Mouse (Mus musculus) heart, adult 8-10 months (tissue): ENCODE measurements at regions not wholly inside any gene's neighbourhood (a gene's known extent, or its start where the extent isn't known, plus 50 kb on each side); places are given as distances from the start of the nearest gene placed in this dataset.

ENCODE experiments used
- DNase-seq: peaks from one replicate; pipeline ENCODE4 v3.0.0; 2022; ENCODE audit warnings: low spot score

- DNase-seq: no peak
These were observed 189.0 kb upstream of the Sash1 start for GRCm38 (mm10) chr10:9074916-9075315.

DNA sequence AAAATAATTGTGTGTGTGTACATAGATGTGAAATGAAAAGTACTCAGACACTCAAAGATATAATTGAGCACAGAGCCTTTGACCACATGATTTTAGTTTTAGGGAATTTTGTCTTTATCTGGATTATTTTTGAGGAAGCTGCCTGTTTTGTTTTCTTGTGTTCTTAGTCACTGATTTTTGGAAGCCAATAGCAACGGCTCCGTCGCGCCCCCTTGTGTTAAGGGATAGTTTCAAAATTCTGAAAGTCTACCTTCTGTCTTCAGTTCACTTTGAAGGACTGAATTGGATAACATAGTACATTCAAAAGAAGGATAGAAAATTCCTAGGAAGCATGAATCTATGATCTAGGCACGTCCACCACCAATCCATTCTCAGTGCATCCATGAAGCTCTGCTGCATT lies 185.8 kb upstream of the Sash1 start:
- peak; percentile 24 for DNase-seq

- DNase-seq: no peak
These were observed 183.8 kb upstream of the Sash1 start for GRCm38 (mm10) chr10:9069608-9070190.

GRCm38 (mm10) chr10:9066566-9066965 lies 180.7 kb upstream of the Sash1 start:
- no peak for DNase-seq

GRCm38 (mm10) chr10:9061979-9062378 lies 176.1 kb upstream of the Sash1 start:
- DNase-seq: no peak

- DNase-seq: no peak
These were observed 169.4 kb upstream of the Sash1 start for GRCm38 (mm10) chr10:9055274-9055673.

DNA sequence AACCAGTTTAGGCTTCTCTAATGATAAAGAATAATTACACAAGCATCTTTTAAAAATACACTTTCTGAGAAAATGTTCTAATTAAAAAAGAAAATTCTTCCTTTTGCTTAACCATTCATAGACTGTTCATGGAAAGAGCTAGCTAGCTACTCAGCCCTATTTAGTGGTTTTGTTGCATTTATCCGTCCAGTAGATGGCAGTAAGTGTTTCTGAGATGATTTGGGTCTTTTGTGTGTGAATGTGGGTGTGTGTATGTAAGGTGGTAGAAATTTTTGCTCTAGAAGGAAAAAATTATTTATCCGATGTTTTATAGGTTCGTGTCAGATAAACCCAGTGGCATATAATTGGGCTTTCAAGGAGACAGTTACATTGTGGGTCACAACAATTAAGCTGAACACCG lies 167.5 kb upstream of the Sash1 start:
- DNase-seq: peak; percentile 13

- DNase-seq: no peak
These were observed 161.5 kb upstream of the Sash1 start for GRCm38 (mm10) chr10:9047341-9047740.

DNA sequence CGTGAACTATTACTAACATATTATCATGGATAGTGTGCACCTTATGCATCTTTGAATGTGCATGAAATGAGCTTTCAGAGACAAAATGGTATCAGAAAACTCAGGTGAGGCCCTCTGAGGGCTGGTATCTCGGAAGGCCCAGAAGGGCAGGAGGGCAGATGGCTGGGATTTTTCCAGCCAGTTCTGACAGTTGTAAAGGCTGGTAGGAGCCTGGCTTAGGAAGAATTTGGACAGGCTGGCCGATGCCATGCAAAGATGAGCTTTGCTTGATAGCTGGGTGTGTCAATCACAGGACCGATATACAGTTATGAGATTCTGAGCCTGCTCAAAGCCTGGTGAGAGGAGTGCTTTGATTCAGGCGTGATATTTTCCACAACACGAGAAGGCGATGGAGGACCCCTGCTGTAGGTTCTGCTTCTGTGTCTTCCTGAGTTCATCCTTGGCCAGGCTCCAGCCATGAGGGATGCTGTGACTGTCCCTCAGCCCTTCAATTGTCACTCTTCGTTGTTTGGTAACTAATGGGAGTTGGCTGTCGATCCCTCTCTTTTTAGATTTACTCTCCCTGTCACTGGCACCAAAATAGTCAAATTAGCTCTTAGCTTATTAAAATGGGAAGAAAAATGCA lies 159.0 kb upstream of the Sash1 start:
- DNase-seq: no peak

- no peak for DNase-seq
These were observed 157.6 kb upstream of the Sash1 start for GRCm38 (mm10) chr10:9043507-9043906.

GRCm38 (mm10) chr10:9030486-9030885 lies 144.6 kb upstream of the Sash1 start:
- DNase-seq: no peak

DNA sequence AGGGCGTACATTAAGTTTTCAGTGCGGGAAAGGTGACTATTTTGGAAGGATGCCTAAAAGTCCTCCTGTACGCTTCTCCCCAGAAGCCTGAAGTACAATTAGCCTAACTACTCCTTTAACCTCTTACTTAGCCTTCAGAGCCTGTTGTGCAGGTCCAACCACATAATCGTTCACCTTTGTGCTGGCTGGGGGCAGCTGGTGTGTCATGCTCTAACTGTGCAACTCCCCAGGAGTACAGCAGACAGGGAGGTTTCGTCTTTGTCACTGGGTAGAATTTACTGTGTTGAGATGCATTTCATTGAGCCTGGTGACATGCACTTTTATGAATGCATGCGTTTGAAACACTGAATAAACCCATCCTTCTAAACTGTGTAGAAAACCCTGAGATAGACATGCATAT lies 143.6 kb upstream of the Sash1 start:
- no peak for DNase-seq

GRCm38 (mm10) chr10:9027070-9027807 lies 141.4 kb upstream of the Sash1 start:
- no peak for DNase-seq

DNA sequence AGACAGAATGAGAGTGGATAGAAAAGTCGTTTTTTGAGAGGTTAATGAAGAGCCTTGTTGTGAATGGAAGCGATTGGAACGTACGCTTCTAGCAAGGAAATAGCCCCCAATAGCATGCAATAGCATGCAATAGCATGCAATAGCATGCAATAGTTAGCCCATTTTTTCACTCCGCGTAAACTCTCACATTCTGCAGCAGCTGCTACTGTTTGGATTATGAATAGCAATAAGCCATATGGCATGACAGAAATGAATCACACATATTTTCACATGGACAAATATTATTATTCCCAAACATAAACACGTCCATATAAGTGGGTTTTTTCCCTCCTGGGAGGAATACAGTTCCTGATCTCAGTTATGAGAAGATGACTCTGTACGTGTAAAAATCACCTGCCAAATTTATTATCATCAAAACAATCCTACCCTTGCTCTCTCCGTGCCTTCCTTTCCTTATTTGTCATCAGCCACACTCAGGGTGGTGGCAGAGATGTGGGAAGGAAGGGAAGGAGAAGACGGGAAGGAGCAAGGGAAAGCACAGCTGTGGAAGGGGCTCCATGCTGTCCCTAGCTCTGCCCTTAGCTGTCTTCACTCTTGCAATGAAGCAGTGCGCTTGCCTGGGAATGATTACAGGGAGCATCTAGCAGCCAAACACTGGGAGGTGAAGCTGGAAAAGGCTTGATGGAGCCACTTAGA lies 129.1 kb upstream of the Sash1 start:
- no peak for DNase-seq

- DNase-seq: no peak
These were observed 127.7 kb upstream of the Sash1 start for GRCm38 (mm10) chr10:9013549-9013925.

DNA sequence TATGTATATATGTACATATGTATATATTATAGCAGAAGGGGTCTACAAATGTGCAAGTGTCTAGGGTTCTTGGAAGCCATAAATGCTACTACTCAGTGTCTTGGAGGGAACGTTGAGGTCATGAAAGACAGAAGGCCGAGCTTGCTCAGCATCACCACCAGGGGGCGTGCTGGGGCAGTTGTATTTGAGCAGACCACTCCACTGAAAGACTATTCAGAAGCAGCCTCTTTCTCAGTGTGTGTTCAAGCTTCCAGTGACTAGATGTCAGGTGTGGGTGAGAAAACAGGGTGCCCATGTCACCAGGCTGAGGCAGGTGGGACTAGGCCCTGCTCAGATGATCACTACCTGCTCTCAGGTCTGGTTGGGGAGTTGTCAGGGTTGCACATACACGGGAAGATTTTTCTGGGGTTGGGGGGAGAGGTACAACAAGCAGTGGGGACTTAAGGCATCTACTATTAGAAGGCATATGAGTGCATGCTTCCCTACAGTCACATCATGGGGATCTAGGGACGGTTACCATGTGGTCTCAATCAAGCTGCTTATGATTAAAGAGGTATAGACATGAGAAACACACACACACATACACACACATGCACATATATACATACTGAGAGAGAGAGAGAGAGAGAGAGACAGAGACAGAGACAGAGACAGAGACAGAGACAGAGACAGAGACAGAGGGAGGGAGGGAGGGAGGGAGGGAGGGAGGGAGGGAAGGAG lies 127.1 kb upstream of the Sash1 start:
- DNase-seq: peak; percentile 60

DNA sequence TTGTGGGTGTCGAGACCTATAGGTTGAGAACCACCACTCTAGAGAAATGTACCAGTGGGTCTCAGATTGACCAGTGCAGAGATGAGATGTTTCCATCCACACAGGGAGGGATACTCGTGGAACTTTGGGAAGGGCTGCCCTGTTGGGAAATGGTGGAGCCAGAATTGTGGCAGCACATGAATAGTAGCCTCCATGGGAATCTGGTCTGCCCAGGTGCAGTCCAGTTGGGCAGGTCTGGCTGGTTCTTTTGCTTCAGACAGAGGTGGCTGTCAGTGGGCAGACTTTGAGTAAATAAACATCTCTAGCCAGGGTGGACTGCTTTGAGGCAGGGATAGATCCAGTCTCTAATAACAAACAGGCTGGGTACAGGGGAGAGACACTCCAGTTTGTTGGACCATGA lies 126.0 kb upstream of the Sash1 start:
- no peak for DNase-seq

DNA sequence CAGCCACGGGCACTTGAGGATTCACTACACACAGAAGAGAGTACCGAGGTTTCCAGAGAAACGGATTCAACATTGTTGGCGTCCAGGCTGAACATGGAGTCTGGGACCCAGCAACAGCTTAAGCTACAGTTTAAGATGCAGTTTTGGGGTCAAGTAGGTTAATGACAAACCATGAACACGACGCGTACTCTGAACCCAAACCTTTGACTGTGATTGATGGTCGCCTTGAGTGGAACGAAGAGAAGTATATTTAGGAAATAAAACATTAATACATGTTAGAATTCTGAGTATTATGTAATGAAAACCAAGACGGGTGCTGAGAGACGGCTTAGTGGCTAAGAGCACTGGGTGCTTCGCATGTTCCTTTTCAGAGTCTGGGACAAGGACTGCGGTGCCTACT lies 124.3 kb upstream of the Sash1 start:
- DNase-seq: no peak

DNA sequence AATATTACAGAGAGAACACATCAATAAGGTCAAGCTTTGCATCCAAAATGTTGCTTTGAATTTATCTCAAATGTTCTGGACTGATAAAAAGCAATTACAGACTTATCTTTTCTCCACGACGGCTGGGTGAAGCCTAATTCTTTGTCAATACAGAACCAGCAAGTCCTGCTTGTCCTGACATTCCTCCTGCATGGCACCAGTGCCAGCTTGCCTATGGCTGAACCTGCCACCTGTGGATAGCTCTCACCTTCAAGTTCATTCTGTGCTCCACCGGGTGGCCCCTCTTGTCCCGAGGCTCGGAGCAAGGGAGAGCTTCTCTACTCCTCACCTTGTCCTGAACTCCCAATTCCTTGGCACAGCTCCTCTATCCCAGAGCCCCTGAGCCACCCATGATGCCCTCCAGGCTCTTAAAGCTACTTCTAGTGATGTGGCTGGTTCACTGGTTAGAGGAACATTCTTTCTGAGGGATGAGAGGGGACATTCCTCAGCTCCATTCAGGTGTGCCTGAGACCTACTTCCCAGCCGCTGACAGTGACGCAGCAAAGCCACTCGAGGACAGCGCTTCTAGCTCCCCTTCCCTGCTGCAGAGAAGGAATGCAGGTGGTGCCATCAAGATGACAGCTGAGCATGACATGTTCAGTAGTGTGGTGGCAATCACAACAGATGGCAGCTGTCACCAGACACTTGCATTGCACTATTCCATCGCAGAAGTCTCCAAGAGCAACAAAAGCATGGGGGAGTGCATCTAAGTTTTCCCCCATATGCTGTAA lies 119.5 kb upstream of the Sash1 start:
- DNase-seq: no peak

- DNase-seq: no peak
These were observed 116.4 kb upstream of the Sash1 start for GRCm38 (mm10) chr10:9002261-9002660.

- peak; percentile 32 for DNase-seq
These were observed 113.0 kb upstream of the Sash1 start for GRCm38 (mm10) chr10:8998758-8999398.
